Mouse (Mus musculus) gastrocnemius, postnatal 10 days (tissue): ENCODE results near the gene Ccdc28a. TPM values are rescaled to one million over a fixed set of nuclear protein-coding genes. Genes with fewer than 3 reads are reported as not detected.

Experiments
- DNase-seq: peaks from one replicate; pipeline ENCODE4 v3.0.0; 2021; ENCODE audit warnings: mixed read lengths
- long read RNA-seq, 2 experiments: library from polyadenylated mRNA; stranded (forward); transcript quantifications; one replicate each; pipeline ENCODE4 v2.0.0; 2021
- total RNA-seq, 2 experiments: library from RNA; stranded (reverse); gene quantifications; 2 replicates each; pipeline ENCODE4 v1.2.3; 2021

The Ccdc28a gene
- total RNA-seq: 1 to 10 TPM; 5.4 to 5.8 TPM
- long read RNA-seq, experiment 1, partial matches to known transcripts: 0 of 3 reads
- long read RNA-seq, experiment 1, other reads (novel, unspliced or antisense): 1 of 3 reads
- long read RNA-seq, experiment 2, partial matches to known transcripts: 0 of 7 reads
- long read RNA-seq, experiment 2, other reads (novel, unspliced or antisense): 4 of 7 reads

DNA sequence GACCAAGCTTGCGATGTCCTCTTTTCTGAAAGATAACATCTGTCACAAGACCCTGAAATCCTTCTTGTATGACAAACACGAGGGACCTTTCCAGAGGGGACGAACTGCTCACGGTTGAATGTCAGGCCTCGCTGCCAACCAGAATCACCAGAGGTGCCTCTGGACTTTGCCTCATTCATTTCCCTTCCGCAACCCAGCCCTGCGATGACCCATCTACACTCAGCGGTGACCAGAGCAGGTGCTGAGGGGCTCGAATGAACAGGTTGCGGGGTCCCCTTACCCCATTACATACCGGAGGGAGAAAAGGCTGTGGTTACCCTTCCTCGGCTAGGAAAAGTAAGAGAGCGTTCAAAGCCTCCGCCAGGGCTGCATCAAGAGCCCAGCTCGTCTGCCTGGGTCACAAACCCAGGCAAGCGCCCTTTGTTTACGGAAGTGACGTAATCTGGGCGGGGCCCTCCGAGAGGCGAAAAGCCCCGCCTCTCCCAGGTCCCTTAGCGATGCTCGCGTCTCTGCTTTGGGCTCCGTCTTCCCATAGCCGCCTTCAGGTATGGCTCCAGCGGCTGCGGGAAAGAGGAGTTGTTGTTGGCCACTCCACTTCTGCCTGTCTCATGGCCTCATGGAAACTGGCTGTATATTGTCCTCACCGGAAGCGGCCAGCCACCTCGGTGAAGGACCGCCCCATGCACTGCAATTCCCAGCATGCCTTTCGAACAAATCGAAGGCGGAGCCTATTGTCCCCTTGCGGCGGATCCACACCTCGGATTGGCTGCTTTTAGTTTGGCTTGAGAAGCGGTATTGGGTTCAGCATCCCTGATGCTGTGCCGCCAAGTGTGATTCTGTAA lies at the start of gene Ccdc28a:
Gene Ccdc28a (minus strand): TSS at position 439 of the 842 bp plus-strand sequence.
- peak; percentile 93 for DNase-seq

- DNase-seq: no peak
These were observed 49.2 kb upstream of the Ccdc28a start for GRCm38 (mm10) chr10:18283991-18284390.

- no peak for DNase-seq
These were observed 41.4 kb upstream of the Ccdc28a start for GRCm38 (mm10) chr10:18276090-18276734.

DNA sequence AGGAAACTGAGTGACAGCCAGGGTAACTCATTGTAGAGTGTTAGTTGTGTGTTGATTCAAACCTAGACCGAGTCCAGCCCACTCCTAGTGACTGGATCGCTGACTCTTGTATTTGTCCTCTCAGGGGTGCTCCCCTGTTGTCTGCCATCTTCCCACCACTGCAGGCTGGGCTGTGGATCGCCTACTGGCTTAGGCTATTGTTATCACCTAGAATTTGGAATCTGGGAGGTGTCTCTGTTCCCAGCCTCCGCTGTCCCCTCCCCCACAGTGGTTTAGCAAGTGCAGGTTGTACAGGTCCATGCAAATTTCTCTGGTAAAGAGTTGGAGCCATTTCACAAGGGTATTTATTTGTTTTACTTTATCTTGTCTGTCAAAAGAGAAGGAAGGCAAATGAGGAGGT lies 16.5 kb upstream of the Ccdc28a start:
- no peak for DNase-seq

DNA sequence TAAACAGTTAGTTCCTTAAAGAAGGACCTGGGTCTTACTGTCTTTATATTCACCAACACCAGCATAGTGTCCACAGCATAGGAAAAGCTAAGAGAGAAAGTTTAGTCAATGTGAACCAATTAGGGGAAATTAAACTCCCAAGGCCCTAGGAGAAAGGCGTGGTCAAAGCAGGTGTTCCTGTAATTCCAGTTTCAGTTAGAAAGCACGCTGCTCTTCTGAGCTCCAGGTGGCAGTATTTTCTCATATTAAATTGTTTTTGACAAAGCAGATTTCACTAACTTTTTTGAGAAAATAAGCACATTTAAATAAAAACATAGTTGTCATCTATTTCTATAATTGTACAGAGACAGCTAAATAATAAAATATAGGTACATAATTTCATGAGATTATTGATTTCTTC lies 8.8 kb upstream of the Ccdc28a start:
- no peak for DNase-seq

- no peak for DNase-seq
These were observed 2.4 kb upstream of the Ccdc28a start for GRCm38 (mm10) chr10:18237191-18237590.

DNA sequence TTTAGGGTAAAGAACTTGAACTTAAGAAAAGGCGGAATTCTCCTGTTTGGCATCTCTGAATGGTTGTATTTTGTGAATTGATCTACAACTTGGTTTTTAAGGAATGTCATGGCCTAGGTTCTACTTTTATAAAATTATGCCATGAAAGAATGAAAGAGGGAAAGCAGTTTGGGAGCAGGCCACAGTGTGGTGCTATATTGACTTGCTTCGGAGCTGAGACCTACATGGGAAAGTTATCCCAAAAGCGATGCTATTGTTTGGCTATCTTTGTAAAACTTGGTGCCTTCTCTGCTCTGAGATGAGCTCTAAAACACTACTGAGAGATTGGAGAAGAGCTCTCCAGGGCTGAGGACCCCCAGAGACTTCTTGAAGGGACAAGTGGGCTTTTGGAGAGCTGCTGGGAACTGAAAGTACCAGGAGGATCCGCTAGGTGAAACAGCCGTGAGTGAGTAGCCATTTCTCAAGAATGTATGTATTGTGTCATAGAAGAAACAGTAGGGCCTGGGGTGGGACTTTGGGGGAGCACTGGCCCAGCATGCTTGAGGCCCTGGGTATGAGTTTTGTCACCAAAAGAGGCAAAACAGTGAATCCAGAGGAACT lies 1.6 kb upstream of the Ccdc28a start:
- DNase-seq: no peak

DNA sequence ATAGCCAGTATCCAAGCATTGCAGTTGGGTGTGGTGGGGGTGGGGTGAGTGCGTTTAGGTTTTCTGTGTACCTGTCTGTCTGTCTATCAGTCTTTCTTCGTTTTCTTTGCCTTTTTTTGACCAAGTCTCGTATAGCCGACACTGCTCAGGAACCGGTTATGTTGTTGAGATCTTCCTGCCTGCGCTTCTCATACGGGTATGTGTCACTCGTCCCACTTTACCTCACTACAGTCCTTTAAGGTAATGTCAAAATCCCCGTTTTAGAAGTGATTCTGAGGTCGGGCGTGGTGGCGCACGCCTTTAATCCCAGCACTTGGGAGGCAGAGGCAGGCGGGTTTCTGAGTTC lies 577 bp upstream of the Ccdc28a start:
- DNase-seq: no peak

DNA sequence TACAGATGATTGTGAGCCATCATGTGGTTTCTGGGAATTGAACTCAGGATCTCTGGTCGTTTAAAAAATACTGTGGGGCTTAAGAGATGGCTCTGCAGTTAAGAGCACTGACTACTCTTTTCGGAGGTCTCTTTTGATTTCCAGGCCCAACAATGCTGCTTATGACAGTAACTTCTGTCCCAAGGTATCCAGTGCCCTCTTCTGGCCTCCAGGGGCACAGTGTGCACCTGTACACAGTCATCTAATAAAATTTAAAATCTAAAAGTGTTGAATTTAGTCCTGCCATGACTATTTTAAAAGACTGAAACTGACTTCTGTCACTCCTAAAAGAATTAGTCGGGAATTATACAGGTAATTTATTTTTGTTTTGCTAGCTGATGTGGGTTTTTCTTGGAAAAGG lies 907 bp downstream of the Ccdc28a start:
- DNase-seq: no peak

DNA sequence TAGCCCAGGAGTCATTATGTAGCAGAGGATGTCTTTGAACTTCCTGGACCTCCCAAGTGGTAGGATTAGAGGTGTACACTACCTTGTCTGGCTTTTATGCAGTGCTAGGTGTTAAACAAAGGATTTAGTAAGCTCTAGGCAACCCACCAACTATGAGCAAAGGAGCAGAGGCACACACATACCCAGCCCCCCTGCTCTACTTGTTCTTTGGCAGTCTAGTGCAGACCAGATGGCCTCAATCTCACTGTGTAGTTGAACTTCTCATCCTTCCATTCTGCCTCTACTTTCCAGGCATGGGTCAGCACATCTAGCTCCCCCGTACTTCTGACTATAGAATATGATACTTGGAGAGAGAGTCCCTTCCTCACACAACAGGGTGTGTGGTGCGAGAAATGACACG lies 10.4 kb downstream of the Ccdc28a start:
- DNase-seq: no peak

DNA sequence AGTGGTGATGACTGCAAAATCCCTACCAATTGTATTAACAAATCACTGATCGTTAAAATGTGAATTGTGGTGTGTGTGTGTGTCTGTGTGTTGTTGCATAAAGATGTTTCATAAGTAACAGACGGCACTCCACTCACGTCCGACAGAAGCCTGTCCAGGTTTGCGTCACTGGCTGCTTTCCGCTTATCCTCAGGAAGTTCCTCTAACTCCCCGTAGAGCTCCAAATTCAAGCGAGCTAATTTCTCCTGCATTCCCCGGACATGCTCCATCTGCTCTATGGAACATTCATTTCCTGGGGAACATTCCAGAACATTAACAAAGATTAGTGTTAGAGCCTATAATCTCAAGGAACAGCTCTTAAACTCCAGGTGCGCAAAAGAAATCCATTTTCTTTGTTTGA lies 15.4 kb downstream of the Ccdc28a start:
- no peak for DNase-seq

- DNase-seq: no peak
These were observed 20.7 kb downstream of the Ccdc28a start for GRCm38 (mm10) chr10:18214124-18214523.

GRCm38 (mm10) chr10:18213373-18213772 lies 21.4 kb downstream of the Ccdc28a start:
- DNase-seq: no peak

GRCm38 (mm10) chr10:18210726-18211125 lies 24.1 kb downstream of the Ccdc28a start, which contains the start of gene Ect2l:
Gene Ect2l (minus strand): TSS chr10:18210890.
- peak; percentile 25 for DNase-seq

DNA sequence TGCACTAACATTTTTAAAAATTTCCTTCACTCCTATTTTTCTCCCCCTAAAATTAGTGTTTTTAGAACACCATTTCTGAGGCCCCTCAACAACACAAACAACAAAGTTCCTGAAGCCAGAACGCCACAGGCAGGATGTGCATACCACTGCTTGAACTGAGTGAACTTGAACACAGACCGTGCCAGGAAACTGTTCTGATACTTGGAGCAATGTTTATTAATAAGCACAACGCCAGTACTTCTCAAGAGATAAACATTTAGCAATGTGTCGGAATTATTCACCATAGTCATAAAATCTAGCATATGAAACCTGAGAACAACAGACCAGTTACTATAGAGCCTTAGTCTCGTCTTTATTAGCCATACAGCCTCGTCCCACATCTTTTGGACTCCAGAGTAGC lies 24.7 kb downstream of the Ccdc28a start:
- no peak for DNase-seq

DNA sequence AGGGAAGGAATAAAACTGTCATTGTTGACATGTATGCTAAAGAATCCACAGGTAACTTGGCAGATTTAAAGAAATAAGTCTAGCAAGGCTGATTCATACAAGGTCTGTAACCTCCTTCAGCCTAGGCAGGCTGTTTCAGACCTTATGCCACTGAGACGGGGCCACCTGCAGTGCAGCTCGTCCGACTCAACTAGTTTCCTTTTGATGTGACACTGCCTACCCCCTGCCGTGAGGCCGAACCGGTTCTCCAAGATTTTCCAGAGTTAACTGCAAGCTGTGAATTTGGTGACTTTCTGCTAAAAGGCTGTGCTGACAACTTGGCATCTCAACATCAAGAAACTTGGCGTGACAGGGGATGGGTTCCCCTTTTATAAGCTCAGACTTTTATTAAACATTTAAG lies 30.7 kb downstream of the Ccdc28a start:
- DNase-seq: no peak

GRCm38 (mm10) chr10:18202401-18202800 lies 32.4 kb downstream of the Ccdc28a start:
- DNase-seq: no peak

- DNase-seq: no peak
These were observed 34.1 kb downstream of the Ccdc28a start for GRCm38 (mm10) chr10:18200656-18201055.

DNA sequence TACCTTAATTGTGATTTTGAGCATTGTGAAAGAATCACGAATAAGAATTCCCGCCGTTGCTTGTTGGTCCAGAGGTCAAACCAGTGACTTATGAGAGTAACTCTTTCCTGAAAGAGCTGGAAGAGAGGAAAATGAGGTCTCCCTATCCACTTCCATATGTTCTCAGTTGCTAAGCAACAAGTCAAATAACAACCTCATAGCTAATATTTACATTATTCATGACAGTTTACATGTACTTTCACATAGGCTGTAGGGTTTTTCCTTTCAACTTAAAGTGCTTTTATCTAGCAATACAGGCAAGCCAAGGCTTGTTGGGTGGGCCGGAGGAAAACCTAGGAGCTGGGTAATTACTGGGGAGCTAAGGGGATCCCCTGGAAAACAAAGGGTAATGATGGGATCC lies 34.9 kb downstream of the Ccdc28a start:
- DNase-seq: no peak

DNA sequence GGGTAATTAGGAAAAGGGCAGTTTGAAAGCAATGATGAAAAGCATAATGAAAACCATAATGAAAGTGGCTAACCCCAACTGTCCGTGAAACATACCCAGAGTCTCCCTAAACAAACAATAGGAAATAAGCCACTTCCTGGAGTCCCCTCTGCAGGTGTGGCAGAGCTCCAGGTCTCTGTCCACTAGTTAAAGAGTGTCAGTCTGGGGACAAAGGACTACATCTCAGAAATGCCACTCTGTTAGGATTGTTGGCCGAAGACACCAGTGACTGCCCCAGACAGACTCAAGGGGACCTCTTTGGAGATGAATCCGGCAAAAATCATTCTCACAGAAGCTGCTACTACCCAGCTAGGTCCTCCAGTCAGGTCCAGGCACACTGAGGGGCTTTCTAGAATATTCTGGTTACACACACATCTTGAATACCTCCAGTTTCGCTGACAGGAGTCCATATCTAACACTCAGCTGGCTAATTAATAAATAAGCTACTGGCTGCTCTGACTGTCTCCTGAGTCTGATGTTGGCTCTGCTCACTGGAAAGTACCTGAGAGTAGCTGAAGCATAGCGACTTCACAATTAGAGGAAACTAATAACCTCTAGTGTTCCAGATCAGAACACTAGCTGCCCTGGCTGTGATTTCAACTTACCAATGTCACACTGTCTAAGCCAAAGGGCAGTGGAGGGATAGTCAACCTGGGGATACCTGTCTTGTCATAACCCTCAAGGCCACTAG lies 36.3 kb downstream of the Ccdc28a start:
- DNase-seq: no peak

GRCm38 (mm10) chr10:18197206-18197979 lies 37.4 kb downstream of the Ccdc28a start:
- DNase-seq: peak; percentile 62

DNA sequence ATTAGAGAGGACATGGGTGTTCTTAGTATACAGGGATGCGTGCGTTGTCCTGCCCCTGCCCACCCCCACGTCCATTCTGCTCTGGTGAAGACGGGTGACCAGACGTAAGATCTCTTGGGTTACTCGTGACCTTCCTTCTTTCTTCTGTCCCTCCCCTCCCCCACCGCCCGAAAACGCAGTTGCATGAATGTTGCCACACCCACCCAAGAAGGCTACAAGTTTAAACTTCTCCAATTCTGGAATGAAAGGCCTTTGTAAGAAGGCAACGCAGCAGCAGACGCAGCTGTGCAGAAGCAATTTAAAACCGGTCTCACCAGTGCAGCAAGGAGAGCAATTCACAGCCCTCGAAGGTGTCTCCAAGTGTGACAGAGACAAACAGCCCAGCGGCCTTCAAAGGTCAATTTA lies 40.1 kb downstream of the Ccdc28a start:
- no peak for DNase-seq
